10 mouse cellular contexts compared by ENCODE assay signal in the genomic region with DNA sequence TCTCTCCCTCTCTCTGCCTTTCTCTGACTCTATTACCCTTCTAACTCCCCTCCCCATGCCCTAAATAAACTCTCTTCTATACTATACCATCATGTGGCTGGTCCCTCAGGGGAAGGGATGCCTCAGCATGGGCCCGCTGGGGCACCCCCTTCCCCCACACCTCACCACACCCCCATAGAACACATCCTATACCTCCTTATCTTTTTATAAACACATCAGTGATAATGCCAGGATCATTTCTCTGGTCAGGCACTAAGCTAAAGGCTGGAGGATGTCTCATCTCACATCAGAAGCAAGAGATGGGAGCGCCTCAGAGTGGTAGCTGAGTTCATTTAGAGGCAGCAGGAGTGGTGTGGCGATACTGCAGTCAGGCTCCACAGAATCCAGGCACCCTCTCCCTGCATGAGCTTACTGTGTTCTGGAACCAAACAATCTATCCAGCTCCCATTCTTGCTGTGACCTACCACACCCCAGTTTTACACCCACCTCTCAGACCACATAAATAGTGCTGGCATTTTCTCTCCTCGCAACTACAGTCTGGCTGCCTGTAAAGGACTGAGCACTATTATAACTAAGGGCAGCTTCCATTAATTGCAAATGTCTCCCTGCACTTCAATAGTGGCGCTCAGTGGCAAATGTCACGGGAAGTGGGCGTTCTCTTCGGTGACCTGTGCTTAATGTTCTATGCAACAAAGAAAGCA. TPM values are rescaled to one million over a fixed set of nuclear protein-coding genes. Genes with fewer than 3 reads are reported as not detected.
DNase-seq lines count a peak whose midpoint lies in the region; ATAC-seq and TF ChIP-seq lines count a peak whose summit lies in the region.
"Had no signal": no experiment of that assay in that cellular context is flagged by ENCODE, and none has a peak within 500 bp of the region (broad histone marks: within the 10 kb centered on the region; RNA-seq: fewer than 3 reads in every experiment).

No protein-coding gene starts in this region.

- H3K4me2 ChIP-seq in heart, embryonic 11.5 days = no peak overlapping the region
- H3K4me2 ChIP-seq in lung, embryonic 14.5 days = no peak overlapping the region
- peak overlapping the region; percentile 24 for H3K4me2 ChIP-seq in neural tube, embryonic 12.5 days (replicated peaks)
- no peak overlapping the region for H3K4me2 ChIP-seq in intestine, embryonic 15.5 days (replicated peaks)
- H3K4me2 ChIP-seq: hindbrain, embryonic 15.5 days had no signal

- H3K27ac ChIP-seq in heart, embryonic 11.5 days (ENCODE audit: low read depth, low read length) = 0 out of 2 replicates have a peak overlapping the region, but pooled peaks have one; percentile 0
- H3K27ac ChIP-seq in lung, embryonic 14.5 days (ENCODE audit: low read depth) = no peak overlapping the region
- 0 out of 2 replicates have a peak overlapping the region, but pooled peaks have one; percentile 9 for H3K27ac ChIP-seq in neural tube, embryonic 12.5 days
- no peak overlapping the region for H3K27ac ChIP-seq in intestine, embryonic 15.5 days
- H3K27ac ChIP-seq: hindbrain, embryonic 15.5 days had no signal

- TF ChIP-seq POLR2A in lung, adult 2 months (IDR thresholded peaks at IDR 0.05; ENCODE audit: borderline replicate concordance, extremely low read depth, low read depth, low read length) = no peak

- H3K4me1 ChIP-seq in heart, embryonic 11.5 days (ENCODE audit: control insufficient read depth, insufficient read depth, low read length) = peaks cover 12% of the 10 kb centered on the region; the same call in 1 of the 2 replicates
- H3K4me1 ChIP-seq in lung, embryonic 14.5 days (ENCODE audit: insufficient read depth) = 0 out of 2 replicates have a peak, but pooled peaks cover 3% of the 10 kb centered on the region
- H3K4me1 ChIP-seq in lung, adult 2 months (ENCODE audit: control insufficient read depth, insufficient read depth, low read length) = peaks cover 2% of the 10 kb centered on the region
- peaks cover 28% of the 10 kb centered on the region for H3K4me1 ChIP-seq in neural tube, embryonic 12.5 days
- peaks cover 20% of the 10 kb centered on the region for H3K4me1 ChIP-seq in intestine, embryonic 15.5 days (replicated peaks)

- no peak for DNase-seq in heart, postnatal 36 days
- peak; percentile 25 for DNase-seq in lung, embryonic 14.5 days
- no peak for DNase-seq in lung, adult 2 months
- DNase-seq in NIH3T3 (ENCODE audit: low read depth) = peak; percentile 57
- DNase-seq in natural killer cell, adult 2 months (ENCODE audit: low spot score in 2 of 2) = no peak
- DNase-seq: lung, postnatal 36 days had no signal

- peaks cover 4% of the 10 kb centered on the region; the same call in 1 of the 2 replicates for H3K36me3 ChIP-seq in heart, embryonic 11.5 days (ENCODE audit: control insufficient read depth, insufficient read depth, low read length)
- peaks cover 25% of the 10 kb centered on the region for H3K36me3 ChIP-seq in lung, embryonic 14.5 days (ENCODE audit: insufficient read depth)
- peaks cover 26% of the 10 kb centered on the region for H3K36me3 ChIP-seq in neural tube, embryonic 12.5 days
- peaks cover 7% of the 10 kb centered on the region; the same call in 1 of the 2 replicates for H3K36me3 ChIP-seq in intestine, embryonic 15.5 days

- no peak overlapping the region for H3K9ac ChIP-seq in heart, embryonic 11.5 days (ENCODE audit: low read depth, low read length)
- no peak overlapping the region for H3K9ac ChIP-seq in lung, embryonic 14.5 days
- 0 out of 2 replicates have a peak overlapping the region, but pooled peaks have one; percentile 30 for H3K9ac ChIP-seq in neural tube, embryonic 12.5 days
- H3K9ac ChIP-seq in intestine, embryonic 15.5 days = no peak overlapping the region
- H3K9ac ChIP-seq: hindbrain, embryonic 15.5 days had no signal

- ATAC-seq in heart, embryonic 11.5 days (replicated peaks; ENCODE audit: insufficient number of reproducible peaks, low FRiP score, low TSS enrichment) = no peak
- ATAC-seq in lung, embryonic 14.5 days (ENCODE audit: insufficient read depth) = no peak
- ATAC-seq in neural tube, embryonic 12.5 days (ENCODE audit: low FRiP score, low read depth) = 0 out of 2 replicates have a peak, but pooled peaks have one; percentile 12
- ATAC-seq in intestine, embryonic 15.5 days = no peak

- no peaks in the 10 kb centered on the region for H3K9me3 ChIP-seq in heart, embryonic 11.5 days (replicated peaks; ENCODE audit: control insufficient read depth, low read length)
- H3K9me3 ChIP-seq in lung, embryonic 14.5 days (ENCODE audit: low read depth, low read length) = no peaks in the 10 kb centered on the region
- no peaks in the 10 kb centered on the region for H3K9me3 ChIP-seq in neural tube, embryonic 12.5 days
- H3K9me3 ChIP-seq in intestine, embryonic 15.5 days = no peaks in the 10 kb centered on the region
- H3K9me3 ChIP-seq: hindbrain, embryonic 15.5 days had no signal

- no peak overlapping the region for H3K4me3 ChIP-seq in heart, embryonic 11.5 days (ENCODE audit: low read depth, low read length)
- H3K4me3 ChIP-seq in lung, embryonic 14.5 days (ENCODE audit: low read depth, low read length) = no peak overlapping the region
- H3K4me3 ChIP-seq in lung, adult 2 months (replicated peaks; ENCODE audit: extremely low read depth, low read depth, low read length) = no peak overlapping the region
- H3K4me3 ChIP-seq in neural tube, embryonic 12.5 days = no peak overlapping the region
- H3K4me3 ChIP-seq in intestine, embryonic 15.5 days (replicated peaks) = no peak overlapping the region
- H3K4me3 ChIP-seq: hindbrain, embryonic 15.5 days had no signal

- 57% methylated on average over 8 of the region's 8 CpGs for WGBS in heart, embryonic 11.5 days (ENCODE audit: insufficient replicate concordance)
- WGBS in lung, embryonic 14.5 days = 49% methylated on average over 8 of the region's 8 CpGs
- 66% methylated on average over 8 of the region's 8 CpGs for whole genome bisulfite sequencing in lung, adult 2 months
- whole genome bisulfite sequencing in neural tube, embryonic 12.5 days = 29% methylated on average over 8 of the region's 8 CpGs
- WGBS in intestine, embryonic 15.5 days = 64% methylated on average over 8 of the region's 8 CpGs

- intact Hi-C loops in heart, postnatal 36 days (cut with DNase I) = no loop called here

- TF ChIP-seq CTCF in lung, embryonic 14.5 days (IDR thresholded peaks at IDR 0.05; ENCODE audit: low read depth) = no peak
- no peak for TF ChIP-seq CTCF in lung, adult 2 months (IDR thresholded peaks at IDR 0.05; ENCODE audit: insufficient read depth, low read length)

- H3K27me3 ChIP-seq in heart, embryonic 11.5 days (ENCODE audit: control insufficient read depth, insufficient read depth, low read length) = no peaks in the 10 kb centered on the region
- H3K27me3 ChIP-seq in lung, embryonic 14.5 days (ENCODE audit: insufficient read depth, low read length) = no peaks in the 10 kb centered on the region
- H3K27me3 ChIP-seq in neural tube, embryonic 12.5 days (replicated peaks) = no peaks in the 10 kb centered on the region
- no peaks in the 10 kb centered on the region for H3K27me3 ChIP-seq in intestine, embryonic 15.5 days (replicated peaks)
- H3K27me3 ChIP-seq: hindbrain, embryonic 15.5 days had no signal

RNA-seq across cellular contexts. Expression of a gene that starts 18.0 kb away (rescaled TPM):
- 150 and 188 TPM in 2 replicates for polyA plus RNA-seq in heart, embryonic 11.5 days (2014; fragmentation: Nextera tagmentation; extraction: Ambion mirVana)
- total RNA-seq in heart, postnatal 36 days (2021) = 10 to 100 TPM; 10.7 to 13.0 TPM
- 248 and 257 TPM in 2 replicates for polyA plus RNA-seq in lung, embryonic 14.5 days (2014; fragmentation: Nextera tagmentation; extraction: Ambion mirVana)
- polyA plus RNA-seq in lung, adult 2 months (2012; rRNA removed) = 289 and 384 TPM in 2 replicates
- polyA plus RNA-seq in neural tube, embryonic 12.5 days (2016; fragmentation: Nextera tagmentation; extraction: Ambion mirVana) = 353 and 371 TPM in 2 replicates
- polyA plus RNA-seq in intestine, embryonic 15.5 days (2015; fragmentation: Nextera tagmentation; extraction: Ambion mirVana) = 417 and 432 TPM in 2 replicates

RNA-seq across cellular contexts. Expression of a gene that starts 21.4 kb away (rescaled TPM):
- 0.11 and 0.18 TPM in 2 replicates for polyA plus RNA-seq in heart, embryonic 11.5 days (2014; fragmentation: Nextera tagmentation; extraction: Ambion mirVana)
- 10 to 100 TPM in 1 of 2 experiments, 1 to 10 TPM in 1; 8.2 to 15.2 TPM for total RNA-seq in heart, postnatal 36 days (2021)
- polyA plus RNA-seq in lung, embryonic 14.5 days (2014; fragmentation: Nextera tagmentation; extraction: Ambion mirVana) = 0.15 TPM in 1 of 2 replicates, not detected in the other
- 0.46 and 0.97 TPM in 2 replicates for polyA plus RNA-seq in lung, adult 2 months (2012; rRNA removed)
- polyA plus RNA-seq in neural tube, embryonic 12.5 days (2016; fragmentation: Nextera tagmentation; extraction: Ambion mirVana) = 0.05 and 0.08 TPM in 2 replicates
- polyA plus RNA-seq in intestine, embryonic 15.5 days (2015; fragmentation: Nextera tagmentation; extraction: Ambion mirVana) = 0.10 and 0.19 TPM in 2 replicates

Comparison
In these comparisons a context has a peak if more than half of its experiments do, and no peak if none do; other contexts are left out.
1. DNase-seq: peak in lung, embryonic 14.5 days (single experiment) and NIH3T3 (single experiment); none in heart, postnatal 36 days (0 of 2), lung, adult 2 months (single experiment) and natural killer cell, adult 2 months (0 of 2).
2. H3K27ac ChIP-seq: peak in heart, embryonic 11.5 days (single experiment) and neural tube, embryonic 12.5 days (single experiment); none in lung, embryonic 14.5 days (single experiment) and intestine, embryonic 15.5 days (single experiment).